8 mouse cellular contexts compared by ENCODE assay signal in the genomic region with DNA sequence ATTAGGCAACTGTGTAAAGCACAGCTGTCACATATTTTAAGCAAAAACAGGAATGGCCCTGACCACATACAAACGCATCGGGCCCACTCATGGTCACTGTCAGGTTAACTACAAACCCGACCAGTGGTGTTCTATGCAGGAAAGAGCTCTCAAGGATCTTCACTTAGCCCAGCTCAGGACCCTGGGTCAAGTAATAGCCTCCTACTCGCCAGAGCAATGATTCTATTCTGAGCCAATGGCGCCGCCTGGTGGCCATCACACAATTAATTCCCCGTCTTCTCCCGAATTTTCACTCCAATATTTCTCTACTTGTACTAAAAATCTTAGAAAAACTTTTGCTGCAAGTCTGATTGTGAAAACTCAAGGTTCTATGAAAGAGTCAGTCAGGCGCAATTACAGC. TPM values are rescaled to one million over a fixed set of nuclear protein-coding genes. Genes with fewer than 3 reads are reported as not detected.
DNase-seq lines count a peak whose midpoint lies in the region; TF ChIP-seq lines count a peak whose summit lies in the region.

No protein-coding gene starts in this region.

- peak; percentile 57 for TF ChIP-seq CTCF in cortical plate, adult 2 months (IDR thresholded peaks at IDR 0.05; ENCODE audit: extremely low read depth, insufficient read depth, low read length)

- H3K27ac ChIP-seq in cortical plate, adult 2 months (ENCODE audit: insufficient read depth, low read length): no peak overlapping the region

- no peak overlapping the region for H3K4me3 ChIP-seq in cortical plate, adult 2 months (ENCODE audit: insufficient read depth, low read length)

- no peak for TF ChIP-seq POLR2A in cortical plate, adult 2 months (IDR thresholded peaks at IDR 0.05; ENCODE audit: extremely low read depth, insufficient read depth, low read length)

- peak; percentile 19 to 48 for DNase-seq in frontal cortex, postnatal 14 days (ENCODE audit: low spot score in 2 of 2)
- no peak for DNase-seq in frontal cortex, postnatal 36 days (ENCODE audit: low spot score in 2 of 2)
- peak; percentile 92 for DNase-seq in 3T3-L1 (ENCODE audit: low read depth, low spot score)
- peak; percentile 40 for DNase-seq in adrenal gland, adult 8-10 months
- peak; percentile 41 for DNase-seq in induced T-regulatory cell, adult 2 months (ENCODE audit: low read depth)
- peak; percentile 42 for DNase-seq in lung, postnatal 25 days (ENCODE audit: low spot score)
- peak; percentile 5 for DNase-seq in thymus, postnatal 0 days (ENCODE audit: low spot score)

- peaks cover 2% of the 10 kb centered on the region; the same call in 1 of the 2 replicates for H3K4me1 ChIP-seq in cortical plate, adult 2 months (ENCODE audit: control insufficient read depth, insufficient read depth, low read length)

RNA-seq across cellular contexts. Expression of gene Scg5, which starts 21.3 kb away (rescaled TPM):
- total RNA-seq in adrenal gland, adult 8-10 months (2022): 10 to 100 TPM; 48.4 to 89.5 (median 64.1) TPM
- polyA plus RNA-seq in cortical plate, adult 2 months (2012; rRNA removed): 394 and 410 TPM in 2 replicates
- 2.6 and 3.2 TPM in 2 replicates for polyA plus RNA-seq in thymus, postnatal 0 days (2015; fragmentation: Nextera tagmentation; extraction: Ambion mirVana)

RNA-seq across cellular contexts. Expression of gene Arhgap11a, which starts 40.8 kb away (rescaled TPM):
- total RNA-seq in adrenal gland, adult 8-10 months (2022): 1 to 10 TPM; 2.1 to 2.8 (median 2.3) TPM
- 1.3 and 1.8 TPM in 2 replicates for polyA plus RNA-seq in cortical plate, adult 2 months (2012; rRNA removed)
- polyA plus RNA-seq in thymus, postnatal 0 days (2015; fragmentation: Nextera tagmentation; extraction: Ambion mirVana): 22.7 and 27.4 TPM in 2 replicates

RNA-seq across cellular contexts. Expression of gene Grem1, which starts 49.2 kb away (rescaled TPM):
- 1 to 10 TPM in 2 of 4 experiments, under 1 TPM in 2; 0.64 to 3.9 (median 1.8) TPM for total RNA-seq in adrenal gland, adult 8-10 months (2022)
- polyA plus RNA-seq in cortical plate, adult 2 months (2012; rRNA removed): 0.94 and 1.3 TPM in 2 replicates
- polyA plus RNA-seq in thymus, postnatal 0 days (2015; fragmentation: Nextera tagmentation; extraction: Ambion mirVana): 0.22 and 0.31 TPM in 2 replicates

Comparison
In these comparisons a context has a peak if more than half of its experiments do, and no peak if none do; other contexts are left out.
1. DNase-seq: peak in frontal cortex, postnatal 14 days (2 of 2), 3T3-L1 (single experiment), adrenal gland, adult 8-10 months (single experiment), induced T-regulatory cell, adult 2 months (single experiment), lung, postnatal 25 days (single experiment) and thymus, postnatal 0 days (single experiment); none in frontal cortex, postnatal 36 days (0 of 2).
2. RNA of gene Scg5, which starts 21.3 kb away (polyA plus RNA-seq): 394 to 410 TPM in cortical plate, adult 2 months; 2.6 to 3.2 TPM in thymus, postnatal 0 days; every median in the first group is over 10 times any median in the second.